Mouse (Mus musculus) cerebellum, adult 9-11 months (tissue): ENCODE data around the gene Krt33b.

Experiments used
- DNase-seq: peaks from one replicate; pipeline ENCODE4 v3.0.0; 2022

Krt33b gene

GRCm38 (mm10) chr11:99990571-99990970, 39.1 kb downstream of the Krt33b start:
- DNase-seq = no peak

GRCm38 (mm10) chr11:99989881-99990405, 39.7 kb downstream of the Krt33b start:
- DNase-seq = no peak

- no peak for DNase-seq
These were observed 41.1 kb downstream of the Krt33b start for GRCm38 (mm10) chr11:99988530-99988929.

- peak; percentile 33 for DNase-seq
These were observed 43.5 kb downstream of the Krt33b start, which contains the start of gene Krtap16-1 for GRCm38 (mm10) chr11:99986180-99986647. Gene Krtap16-1 (minus strand): TSS chr11:99986597.

- peak; percentile 96 for DNase-seq
These were observed 44.2 kb downstream of the Krt33b start for GRCm38 (mm10) chr11:99985291-99986092.

GRCm38 (mm10) chr11:99983442-99983841, 46.2 kb downstream of the Krt33b start:
- no peak for DNase-seq

- DNase-seq = no peak
These were observed 46.9 kb downstream of the Krt33b start for GRCm38 (mm10) chr11:99982731-99983130.

- no peak for DNase-seq
These were observed 50.7 kb downstream of the Krt33b start, which contains the start of gene Krtap29-1 for GRCm38 (mm10) chr11:99978953-99979352. Gene Krtap29-1 (minus strand): TSS chr11:99979053.
